In the genomic region with DNA sequence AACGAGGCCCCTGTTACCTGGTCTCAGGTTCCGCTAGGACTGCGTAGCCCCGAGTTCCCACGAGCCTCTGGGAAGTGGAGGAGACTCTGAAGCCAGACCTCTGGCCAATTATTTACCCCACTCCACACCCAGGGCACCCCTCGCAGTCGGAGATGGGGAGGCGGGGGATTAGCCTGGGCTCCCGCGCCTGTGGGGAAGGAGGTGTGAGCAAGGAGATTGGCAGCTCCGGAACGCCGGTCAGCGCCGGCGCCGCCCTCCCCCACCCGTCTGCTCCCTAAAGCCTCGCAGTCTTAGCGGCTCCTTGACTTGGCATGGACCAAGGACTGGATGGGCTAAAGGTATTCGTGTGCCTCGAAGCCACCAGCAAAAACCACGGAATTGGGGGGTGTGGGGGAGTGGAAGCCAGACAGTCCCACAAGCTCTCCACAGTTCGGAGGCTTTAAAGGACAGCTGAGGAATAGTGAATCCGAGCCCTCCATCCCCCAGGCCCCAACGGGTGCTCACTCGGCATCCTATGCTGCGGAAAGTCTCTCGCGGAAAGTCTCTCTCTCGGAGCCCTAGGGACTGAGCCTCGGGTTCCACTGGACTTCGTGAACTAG, we compare ENCODE assay signal across 7 mouse cellular contexts. TPM values are rescaled to one million over a fixed set of nuclear protein-coding genes. Genes with fewer than 3 reads are reported as not detected.
DNase-seq lines count a peak whose midpoint lies in the region; TF ChIP-seq lines count a peak whose summit lies in the region.

A gene (minus strand): TSS at position 67 of the 599 bp plus-strand sequence.

- peak within 1 kb of the TSS; percentile 38 for H3K4me3 ChIP-seq in embryonic fibroblast, embryonic 13.5 days (ENCODE audit: insufficient read depth, low read length)
- peak within 1 kb of the TSS; percentile 87 for H3K4me3 ChIP-seq in megakaryocyte, embryonic 14.5 days (replicated peaks)

- H3K36me3 ChIP-seq in megakaryocyte, embryonic 14.5 days (replicated peaks; ENCODE audit: low read length): peaks cover 9% of the 10 kb centered on the region

- peak within 1 kb of the TSS; percentile 8; the same call in 1 of the 2 replicates for H3K27ac ChIP-seq in embryonic fibroblast, embryonic 13.5 days (ENCODE audit: insufficient read depth, low read length)

- H3K4me1 ChIP-seq in embryonic fibroblast, embryonic 13.5 days (ENCODE audit: control insufficient read depth, insufficient read depth, low read length): no peaks in the 10 kb centered on the region
- H3K4me1 ChIP-seq in megakaryocyte, embryonic 14.5 days: peaks cover 37% of the 10 kb centered on the region

- H3K9me3 ChIP-seq in megakaryocyte, embryonic 14.5 days: no peaks in the 10 kb centered on the region

- TF ChIP-seq POLR2A in embryonic fibroblast, embryonic 13.5 days (IDR thresholded peaks at IDR 0.05; ENCODE audit: low read depth, low read length): peak; percentile 37; the same call in 1 of the 2 replicates

- H3K27me3 ChIP-seq in megakaryocyte, embryonic 14.5 days (replicated peaks): peaks cover 68% of the 10 kb centered on the region

- peak; percentile 24 to 35 for DNase-seq in urinary bladder, adult 18-20 months (ENCODE audit: low spot score in 2 of 2)
- DNase-seq in urinary bladder, postnatal 25 days (ENCODE audit: low spot score): no peak
- peak; percentile 48 for DNase-seq in induced T-regulatory cell, adult 2 months (ENCODE audit: low read depth)
- no peak for DNase-seq in right cerebral cortex, postnatal 14 days
- no peak for DNase-seq in spleen, adult 18-20 months

- no peak for TF ChIP-seq CTCF in embryonic fibroblast, embryonic 13.5 days (IDR thresholded peaks at IDR 0.05; ENCODE audit: borderline replicate concordance, insufficient read depth, low read length)

RNA-seq across cellular contexts. Expression of the gene that starts here (rescaled TPM):
- 11.6 and 18.7 TPM in 2 replicates for polyA plus RNA-seq in embryonic fibroblast, embryonic 13.5 days (2011; ENCODE audit: insufficient read length, low read depth, missing spikeins)
- polyA plus RNA-seq in megakaryocyte, embryonic 14.5 days (2012; ENCODE audit: insufficient read depth, low replicate concordance): not detected in 2 replicates

Comparison
In these comparisons a context has a peak if more than half of its experiments do, and no peak if none do; other contexts are left out.
1. RNA of the gene that starts here (polyA plus RNA-seq): 11.6 to 18.7 TPM in embryonic fibroblast, embryonic 13.5 days; not detected in megakaryocyte, embryonic 14.5 days; every median in the first group is over 10 times any median in the second.
2. DNase-seq: peak in urinary bladder, adult 18-20 months (2 of 2) and induced T-regulatory cell, adult 2 months (single experiment); none in urinary bladder, postnatal 25 days (single experiment), right cerebral cortex, postnatal 14 days (single experiment) and spleen, adult 18-20 months (0 of 2).